Mouse (Mus musculus) megakaryocyte, embryonic 14.5 days (primary cell): ENCODE measurements around the gene 1190005I06Rik.

ENCODE experiments used
- FLI1 ChIP-seq: IDR thresholded peaks from 2 replicates; pipeline ENCODE4 v1.6.1; 2012; ENCODE audit warnings: low read length, inconsistent platforms, mixed read lengths
- GATA1 ChIP-seq: IDR thresholded peaks from 3 replicates; pipeline ENCODE4 v1.6.1; 2012; ENCODE audit warnings: mixed read lengths, low read length, inconsistent platforms, borderline replicate concordance

DNA sequence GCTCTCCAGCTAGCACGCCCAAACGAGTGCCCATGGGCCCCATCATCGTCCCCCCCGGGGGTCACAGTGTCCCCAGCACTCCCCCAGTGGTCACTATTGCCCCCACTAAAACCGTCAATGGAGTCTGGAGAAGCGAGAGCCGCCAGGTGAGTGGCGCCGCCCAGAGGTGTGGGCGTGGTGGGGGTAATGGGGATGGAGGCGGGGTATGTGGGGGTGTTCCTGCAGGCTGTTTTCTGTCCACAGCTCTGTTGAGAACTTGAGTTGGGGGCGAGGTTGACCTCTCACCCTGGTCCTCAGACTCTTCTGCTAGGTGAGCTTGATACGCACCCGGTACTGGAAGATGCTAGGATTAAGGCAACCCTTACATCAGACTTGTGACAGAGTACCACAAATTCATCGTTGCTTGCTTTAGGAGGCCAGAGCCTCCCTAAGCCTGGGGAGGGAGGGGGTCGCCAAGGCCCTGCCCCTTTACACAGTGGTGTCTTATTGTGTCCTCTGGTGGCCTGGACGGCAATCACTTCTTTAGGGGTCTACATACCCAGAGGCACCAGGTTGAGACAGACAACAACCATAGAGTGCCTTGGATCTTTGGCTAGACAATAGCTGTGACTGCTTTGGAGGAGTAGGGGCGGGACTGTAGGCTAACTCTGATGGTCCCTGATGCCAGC, 84.6 kb downstream of the 1190005I06Rik start:
- no peak for TF ChIP-seq GATA1
- TF ChIP-seq FLI1, result no peak
